Mouse (Mus musculus) embryonic fibroblast, embryonic 13.5 days (primary cell): ENCODE measurements around the gene Thsd4.

Source experiments
- CTCF ChIP-seq: IDR thresholded peaks from 2 replicates; pipeline ENCODE4 v1.5.1; 2011; ENCODE audit warnings: mild to moderate bottlenecking, control low read depth, low read length, moderate library complexity, borderline replicate concordance; ENCODE audit not compliant: insufficient read depth
- POLR2A ChIP-seq: IDR thresholded peaks from 2 replicates; pipeline ENCODE4 v1.6.1; 2011; ENCODE audit warnings: low read depth, mild to moderate bottlenecking, control low read depth, low read length, moderate library complexity

GRCm38 (mm10) chr9:60089441-60089840, 432.4 kb downstream of the Thsd4 start:
- TF ChIP-seq POLR2A, result no peak
- TF ChIP-seq CTCF, result no peak
